ENCODE assay signal across 10 mouse cellular contexts in the genomic region with DNA sequence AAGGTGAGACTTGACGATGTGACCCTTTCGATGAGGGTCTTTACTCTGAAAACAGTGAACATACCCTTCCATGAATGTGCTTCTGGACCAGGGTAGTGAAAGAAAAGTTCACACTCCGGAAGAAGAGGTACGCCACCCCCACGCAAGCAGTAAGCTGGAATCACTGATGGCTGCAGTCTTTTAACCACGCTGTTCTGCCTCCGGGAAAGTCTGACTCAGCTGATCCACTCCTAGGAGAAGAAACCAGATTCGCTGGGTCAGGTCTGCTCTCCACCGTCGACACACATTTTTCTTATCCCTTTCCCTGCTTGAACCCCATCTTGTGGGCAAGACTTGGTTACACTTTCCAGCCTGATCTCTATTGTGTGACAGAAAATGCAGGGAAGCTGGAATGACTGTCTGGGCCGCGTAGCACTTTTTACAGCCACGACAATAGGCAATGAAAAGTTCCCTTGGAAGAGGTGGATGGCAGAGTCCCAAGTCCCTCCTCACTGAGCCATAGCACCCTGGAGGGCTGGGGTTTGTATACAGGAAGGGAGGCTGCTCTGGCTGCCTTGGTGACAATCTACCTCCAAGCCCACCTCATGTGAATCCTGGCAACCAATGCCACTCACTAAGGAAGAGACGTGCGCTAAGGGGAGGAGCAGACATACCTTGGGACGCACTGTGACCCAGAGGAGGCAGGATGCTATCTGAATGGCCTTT.
DNase-seq lines count a peak whose midpoint lies in the region; ATAC-seq lines count a peak whose summit lies in the region.
"Had no signal": no experiment of that assay in that cellular context is flagged by ENCODE, and none has a peak within 500 bp of the region (broad histone marks: within the 10 kb centered on the region; RNA-seq: fewer than 3 reads in every experiment).

No protein-coding gene starts in this region.

- 67% methylated on average over 16 of the region's 16 CpGs for WGBS in heart, embryonic 10.5 days
- WGBS in heart, embryonic 16.5 days = 62% methylated on average over 16 of the region's 16 CpGs

- H3K9ac ChIP-seq in heart, embryonic 16.5 days (ENCODE audit: low read length) = no peak overlapping the region
- H3K9ac ChIP-seq: liver, embryonic 15.5 days; stomach, embryonic 15.5 days had no signal

- peak; percentile 53; the same call in 1 of the 2 replicates for ATAC-seq in common myeloid progenitor, adult 5-6 weeks (replicated peaks; ENCODE audit: low read depth, poor library complexity, severe bottlenecking)
- ATAC-seq in heart, embryonic 16.5 days (replicated peaks; ENCODE audit: extremely low read depth, insufficient read depth, low FRiP score) = peak; percentile 49; the same call in 1 of the 2 replicates

- no peak overlapping the region for H3K27ac ChIP-seq in heart, embryonic 10.5 days
- peak overlapping the region; percentile 22; the same call in 1 of the 2 replicates for H3K27ac ChIP-seq in heart, embryonic 16.5 days (ENCODE audit: low read length)
- H3K27ac ChIP-seq: liver, embryonic 15.5 days; stomach, embryonic 15.5 days had no signal

- no peaks in the 10 kb centered on the region for H3K36me3 ChIP-seq in heart, embryonic 10.5 days
- H3K36me3 ChIP-seq in heart, embryonic 16.5 days (ENCODE audit: control insufficient read depth, insufficient read depth) = no peaks in the 10 kb centered on the region
- H3K36me3 ChIP-seq: liver, embryonic 15.5 days; stomach, embryonic 15.5 days had no signal

- no peaks in the 10 kb centered on the region for H3K4me1 ChIP-seq in heart, embryonic 10.5 days
- no peaks in the 10 kb centered on the region for H3K4me1 ChIP-seq in heart, embryonic 16.5 days (ENCODE audit: control insufficient read depth, insufficient read depth, low read length)
- H3K4me1 ChIP-seq: liver, embryonic 15.5 days; stomach, embryonic 15.5 days had no signal

- 0 out of 2 replicates have a peak overlapping the region, but pooled peaks have one; percentile 16 for H3K4me2 ChIP-seq in heart, embryonic 16.5 days (ENCODE audit: low read depth, low read length)
- H3K4me2 ChIP-seq: liver, embryonic 15.5 days; stomach, embryonic 15.5 days had no signal

- H3K9me3 ChIP-seq in heart, embryonic 10.5 days = no peaks in the 10 kb centered on the region
- H3K9me3 ChIP-seq in heart, embryonic 16.5 days (replicated peaks; ENCODE audit: control insufficient read depth, low read length) = no peaks in the 10 kb centered on the region
- H3K9me3 ChIP-seq: liver, embryonic 15.5 days; stomach, embryonic 15.5 days had no signal

- intact Hi-C loops in left cerebral cortex, postnatal 36 days (cut with DNase I) = loop anchor here (2.0 kb wide), 1 partner anchor 91 kb away; no protein-coding TSS in a partner anchor

- no peak overlapping the region for H3K4me3 ChIP-seq in heart, embryonic 10.5 days
- H3K4me3 ChIP-seq in heart, embryonic 16.5 days (ENCODE audit: low read length) = no peak overlapping the region
- H3K4me3 ChIP-seq: liver, embryonic 15.5 days; stomach, embryonic 15.5 days had no signal

- peak; percentile 66 to 86 for DNase-seq in heart, adult 18-20 months
- DNase-seq in heart, embryonic 10.5 days (ENCODE audit: low spot score) = no peak
- peak; percentile 43 to 45 for DNase-seq in left cerebral cortex, postnatal 36 days (ENCODE audit: low spot score in 2 of 2)
- DNase-seq in yolk sac, embryonic 10.5 days (ENCODE audit: low spot score) = no peak
- DNase-seq in spleen, postnatal 36 days (ENCODE audit: low spot score in 2 of 2) = no peak
- DNase-seq in cerebellum, postnatal 4 days (ENCODE audit: low spot score in 2 of 2) = no peak

- no peaks in the 10 kb centered on the region for H3K27me3 ChIP-seq in heart, embryonic 10.5 days (ENCODE audit: insufficient read depth, poor library complexity, severe bottlenecking)
- no peaks in the 10 kb centered on the region for H3K27me3 ChIP-seq in heart, embryonic 16.5 days (ENCODE audit: control insufficient read depth, insufficient read depth, low read length)
- H3K27me3 ChIP-seq: liver, embryonic 15.5 days; stomach, embryonic 15.5 days had no signal

Comparison
In these comparisons a context has a peak if more than half of its experiments do, and no peak if none do; other contexts are left out.
1. DNase-seq: peak in heart, adult 18-20 months (2 of 2) and left cerebral cortex, postnatal 36 days (2 of 2); none in heart, embryonic 10.5 days (single experiment), yolk sac, embryonic 10.5 days (single experiment), spleen, postnatal 36 days (0 of 2) and cerebellum, postnatal 4 days (0 of 2).